Mouse (Mus musculus): ENCODE measurements around the gene Acy3. TPM values are rescaled to one million over a fixed set of nuclear protein-coding genes. Genes with fewer than 3 reads are reported as not detected.
A peak's percentile ranks its signal among the peaks of the same experiment; 100 is the strongest.

Gene Acy3
- total RNA-seq (2012; rRNA removed) (0.25 TPM in 1 of 2 replicates, not detected in the other), total RNA-seq (2014; rRNA removed) (not detected in 2 replicates), polyA plus RNA-seq (2012; ENCODE audit: insufficient read length, low read depth) (0.29 and 0.83 TPM in 2 replicates)

GRCm38 (mm10) chr19:3986334-3986733 lies at the start of gene Acy3:
TSS of gene Acy3 (plus strand) at chr19:3986570.
- Histone ChIP-seq H3K36me3 (replicated peaks in 1 of 2; ENCODE audit: control insufficient read depth in 1 of 2, insufficient read depth in 1 of 2, low read length in 1 of 2) (no peaks in the 10 kb centered on the region), H3K9ac (ENCODE audit: insufficient read depth, low read depth) (no peak within 1 kb of the TSS), H3K4me1 (ENCODE audit: control insufficient read depth in 1 of 2, insufficient read depth in 2 of 2) (peaks cover 0 to 12% of the 10 kb centered on the region in 2 experiments; a peak in 2 of 4 replicates), H3K4me3 (replicated peaks in 1 of 3; ENCODE audit: low read depth in 2 of 3, low read length in 2 of 3, poor library complexity in 1 of 3) (no peak within 1 kb of the TSS), H3K4me2 (ENCODE audit: insufficient read depth, low read depth, poor library complexity, severe bottlenecking) (no peak within 1 kb of the TSS), H3K79me2 (replicated peaks; ENCODE audit: control insufficient read depth, extremely low read depth, insufficient read depth, poor library complexity, severe bottlenecking) (no peaks in the 10 kb centered on the region), H3K9me3 (replicated peaks; ENCODE audit: low read length) (peaks cover 7% of the 10 kb centered on the region), H3K27me3 (replicated peaks) (peaks cover 38% of the 10 kb centered on the region), H3K27ac (ENCODE audit: insufficient read depth, low read depth) (no peak within 1 kb of the TSS)
- dilution Hi-C loops (cut with MboI; ENCODE audit: extremely low pct_ligation_motif_present, extremely low pct_unique_long_range_greater_than_20kb, low sequenced_read_pairs) (no loop called here), in situ Hi-C loops (cut with MboI; ENCODE audit: low pct_ligation_motif_present, low pct_unique_long_range_greater_than_20kb, low sequenced_read_pairs) (no loop called here)
- DNase-seq (ENCODE audit: extremely low read depth): no peak
- no peak for TF ChIP-seq CHD2 (IDR thresholded peaks at IDR 0.05; ENCODE audit: low read length)
- no peak for TF ChIP-seq RCOR1 (conservative IDR thresholded peaks at IDR 0.05; ENCODE audit: low read depth, low read length)
- no peak for TF ChIP-seq IRF4 (IDR thresholded peaks at IDR 0.05; ENCODE audit: low read depth, low read length)
- no peak for TF ChIP-seq MAFK (IDR thresholded peaks at IDR 0.05; ENCODE audit: insufficient replicate concordance, low read length)
- TF ChIP-seq E2F4 (IDR thresholded peaks at IDR 0.05; ENCODE audit: insufficient replicate concordance, low read depth, low read length): no peak
- TF ChIP-seq MAX (IDR thresholded peaks at IDR 0.05; ENCODE audit: low read length): no peak
- 0 out of 2 replicates have a peak, but pooled peaks have one; percentile 21 for TF ChIP-seq POLR2A (IDR thresholded peaks at IDR 0.05; ENCODE audit: low read depth, low read length)
- no peak for TF ChIP-seq ETS1 (conservative IDR thresholded peaks at IDR 0.05; ENCODE audit: low read depth, low read length)

- Histone ChIP-seq H3K4me1 (ENCODE audit: control insufficient read depth in 1 of 2, insufficient read depth in 2 of 2) (peaks cover 24 to 77% of the 10 kb centered on the region in 2 experiments), H3K27ac (ENCODE audit: insufficient read depth, low read depth) (no peak overlapping the region), H3K9me3 (replicated peaks; ENCODE audit: low read length) (no peaks in the 10 kb centered on the region), H3K4me2 (ENCODE audit: insufficient read depth, low read depth, poor library complexity, severe bottlenecking) (no peak overlapping the region), H3K36me3 (replicated peaks in 1 of 2; ENCODE audit: control insufficient read depth in 1 of 2, insufficient read depth in 1 of 2, low read length in 1 of 2) (peaks cover 24 to 70% of the 10 kb centered on the region in 2 experiments), H3K27me3 (replicated peaks) (no peaks in the 10 kb centered on the region), H3K79me2 (replicated peaks; ENCODE audit: control insufficient read depth, extremely low read depth, insufficient read depth, poor library complexity, severe bottlenecking) (no peaks in the 10 kb centered on the region), H3K4me3 (replicated peaks in 1 of 3; ENCODE audit: low read depth in 2 of 3, low read length in 2 of 3, poor library complexity in 1 of 3) (no peak overlapping the region), H3K9ac (ENCODE audit: insufficient read depth, low read depth) (no peak overlapping the region)
- dilution Hi-C loops (cut with MboI; ENCODE audit: extremely low pct_ligation_motif_present, extremely low pct_unique_long_range_greater_than_20kb, low sequenced_read_pairs) (no loop called here), in situ Hi-C loops (cut with MboI; ENCODE audit: low pct_ligation_motif_present, low pct_unique_long_range_greater_than_20kb, low sequenced_read_pairs) (loop anchor here (5.0 kb wide), 1 partner anchor 35 kb away; the partner anchor contains the start of gene Tcirg1)
- no peak for DNase-seq (ENCODE audit: extremely low read depth)
- TF ChIP-seq UBTF (IDR thresholded peaks at IDR 0.05; ENCODE audit: low read depth, low read length): no peak
- no peak for TF ChIP-seq ELF1 (IDR thresholded peaks at IDR 0.05; ENCODE audit: low read depth, low read length)
- TF ChIP-seq POLR2AphosphoS2 (IDR thresholded peaks at IDR 0.05; ENCODE audit: low read depth, low read length): no peak
- TF ChIP-seq PAX5 (IDR thresholded peaks at IDR 0.05; ENCODE audit: low read length): no peak
- no peak for TF ChIP-seq TCF12 (IDR thresholded peaks at IDR 0.05; ENCODE audit: low read depth, low read length)
- TF ChIP-seq SMC3 (IDR thresholded peaks at IDR 0.05; ENCODE audit: low read depth, low read length): no peak
- TF ChIP-seq GABPA (IDR thresholded peaks at IDR 0.05; ENCODE audit: insufficient replicate concordance, low read depth, low read length): no peak
These were observed 44.1 kb upstream of the Acy3 start for GRCm38 (mm10) chr19:3942315-3942714.

Measured in CH12.LX (cell line).